Mouse (Mus musculus) heart, embryonic 10.5 days (tissue): ENCODE results near the gene Nus1. TPM values are rescaled to one million over a fixed set of nuclear protein-coding genes. Genes with fewer than 3 reads are reported as not detected.

Source experiments
- DNase-seq: peaks from one replicate; pipeline ENCODE4 v3.0.0-alpha.2; 2017; ENCODE audit warnings: low spot score
- H3K27ac ChIP-seq: fragments of 300-500 bp; sonication (generic); 2 replicates; pipeline ENCODE4 v1.5.1; 2016; ENCODE audit warnings: mild to moderate bottlenecking
- H3K27me3 ChIP-seq: fragments of 300-500 bp; sonication (generic); 2 replicates; pipeline ENCODE4 v1.6.1; 2016; ENCODE audit warnings: mild to moderate bottlenecking; ENCODE audit not compliant: poor library complexity, insufficient read depth, severe bottlenecking
- H3K36me3 ChIP-seq: fragments of 300-500 bp; sonication (generic); 2 replicates; pipeline ENCODE4 v1.6.1; 2016; ENCODE audit warnings: mild to moderate bottlenecking, moderate library complexity
- H3K4me1 ChIP-seq: fragments of 300-500 bp; sonication (generic); 2 replicates; pipeline ENCODE4 v1.6.1; 2016; ENCODE audit warnings: mild to moderate bottlenecking
- H3K4me3 ChIP-seq: fragments of 300-500 bp; sonication (generic); 2 replicates; pipeline ENCODE4 v1.5.1; 2016; ENCODE audit warnings: mild to moderate bottlenecking, moderate library complexity
- H3K9me3 ChIP-seq: fragments of 300-500 bp; sonication (generic); 2 replicates; pipeline ENCODE4 v1.6.1; 2016; ENCODE audit warnings: mild to moderate bottlenecking, moderate library complexity
- WGBS: fragments of 180-500 bp; shearing (Covaris S2); methylation state at CpG from one replicate; pipeline ENCODE4 v1.1.7; 2016; 5-methylcytosine and 5-hydroxymethylcytosine counted together
- polyA plus RNA-seq: library from polyadenylated mRNA; unstranded; fragments of >200 nt; fragmentation: Nextera tagmentation; extraction: Ambion mirVana; gene quantifications from 2 replicates; pipeline ENCODE4 v1.2.1, GENCODE M21; 2016

The Nus1 gene
- polyA plus RNA-seq = 9.4 and 14.1 TPM in 2 replicates

DNA sequence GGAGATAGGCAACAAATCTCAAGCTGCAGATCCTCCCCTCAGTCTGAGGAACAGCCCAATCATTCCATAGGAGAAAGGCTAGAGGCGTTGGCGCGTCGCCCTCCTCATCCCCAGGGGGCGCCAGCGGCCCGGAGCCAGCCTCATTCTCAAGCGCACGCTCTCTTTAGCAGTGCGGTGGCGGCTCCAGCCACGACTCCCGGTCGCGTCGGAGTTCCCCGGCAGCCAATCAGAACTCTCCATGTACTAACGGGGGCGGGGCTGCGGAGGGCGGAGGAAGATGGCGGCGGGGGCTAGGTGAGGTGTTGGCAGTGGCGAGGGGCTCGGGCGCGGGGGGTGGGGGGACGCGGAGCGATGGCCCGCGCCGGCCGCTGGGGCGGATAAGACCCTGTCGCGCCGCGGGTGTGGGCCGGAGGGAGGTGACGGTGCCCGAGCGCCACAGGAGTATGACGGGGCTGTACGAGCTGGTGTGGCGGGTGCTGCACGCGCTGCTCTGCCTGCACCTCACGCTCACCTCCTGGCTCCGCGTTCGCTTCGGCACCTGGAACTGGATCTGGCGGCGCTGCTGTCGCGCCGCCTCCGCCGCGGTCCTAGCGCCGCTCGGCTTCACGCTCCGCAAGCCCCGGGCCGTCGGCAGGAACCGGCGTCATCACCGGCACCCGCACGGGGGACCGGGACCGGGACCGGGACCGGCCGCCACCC, at the start of gene Nus1:
Gene Nus1, plus strand, starts transcription at position 249 of the 699 bp plus-strand sequence.
- peaks cover 13% of the 10 kb centered on the region for H3K4me1 ChIP-seq
- H3K27me3 ChIP-seq = no peaks in the 10 kb centered on the region
- peak; percentile 99 for DNase-seq
- H3K27ac ChIP-seq = peak within 1 kb of the TSS; percentile 93
- H3K4me3 ChIP-seq = peak within 1 kb of the TSS; percentile 94
- no peaks in the 10 kb centered on the region for H3K9me3 ChIP-seq
- no peaks in the 10 kb centered on the region for H3K36me3 ChIP-seq
- WGBS = under 1% methylated on average over 78 of the region's 79 CpGs

DNA sequence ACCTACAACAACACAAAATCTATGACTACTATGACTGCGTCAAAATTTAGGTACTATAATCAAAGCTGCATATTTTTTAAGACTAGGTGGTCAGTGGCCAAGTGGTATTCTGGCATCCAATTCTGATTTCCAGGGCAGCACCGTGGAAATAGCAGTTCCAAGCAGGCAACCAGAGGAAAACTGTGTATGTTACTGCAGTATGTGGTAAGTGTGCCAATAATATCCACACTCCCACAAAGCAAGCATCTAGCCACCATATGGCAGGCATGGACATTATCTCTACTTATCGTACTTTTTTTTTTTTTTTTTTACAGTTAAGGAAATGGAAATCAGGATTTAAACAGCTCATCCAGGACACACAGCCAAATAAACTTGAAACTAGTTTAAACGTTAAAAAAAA, 49.0 kb upstream of the Nus1 start:
- Histone ChIP-seq H3K27me3 (no peaks in the 10 kb centered on the region), H3K36me3 (no peaks in the 10 kb centered on the region), H3K4me1 (no peaks in the 10 kb centered on the region), H3K4me3 (no peak overlapping the region), H3K9me3 (no peaks in the 10 kb centered on the region), H3K27ac (no peak overlapping the region)
- DNase-seq = no peak
- 85% methylated on average over 4 of the region's 4 CpGs for WGBS

DNA sequence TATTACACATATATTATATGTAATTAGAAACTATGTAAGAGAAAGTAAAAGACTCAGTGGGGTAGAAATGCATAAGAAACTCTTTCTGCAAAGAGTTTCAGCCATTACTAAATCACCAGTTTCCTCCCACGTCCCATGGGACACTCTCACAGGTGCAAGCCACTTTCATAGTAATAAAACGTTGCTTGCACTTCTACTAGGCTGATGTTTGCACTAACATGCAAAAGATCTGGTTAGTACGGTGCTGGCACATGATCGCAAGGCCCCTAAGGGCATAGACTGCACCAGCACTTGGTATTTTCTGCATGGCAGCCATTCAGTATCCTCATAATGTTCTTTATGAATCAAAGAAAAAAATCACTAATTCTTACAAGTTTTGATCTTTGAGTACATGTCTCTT, 43.5 kb upstream of the Nus1 start:
- no peak overlapping the region for H3K4me3 ChIP-seq

DNA sequence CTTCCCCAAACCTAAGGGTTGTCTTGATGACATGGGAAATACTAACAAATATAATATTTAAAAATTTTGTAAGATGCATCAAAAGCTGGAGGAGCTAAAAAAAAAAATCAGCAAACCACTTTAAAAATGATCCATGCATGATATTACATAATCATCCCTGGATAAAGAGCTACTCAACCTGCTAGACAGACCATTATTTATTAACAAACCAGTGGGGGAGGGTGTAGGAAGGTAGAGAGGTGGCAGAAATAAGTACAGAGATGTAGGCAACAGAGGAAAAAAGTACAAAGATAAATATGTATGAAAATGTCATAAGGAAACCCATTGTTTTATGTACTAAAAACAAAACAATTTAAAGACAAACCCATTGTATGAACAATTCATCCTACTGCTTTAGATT, 42.7 kb upstream of the Nus1 start:
- no peaks in the 10 kb centered on the region for H3K9me3 ChIP-seq
- H3K27me3 ChIP-seq = no peaks in the 10 kb centered on the region
- DNase-seq = no peak
- no peak overlapping the region for H3K27ac ChIP-seq
- 0 out of 2 replicates have a peak, but pooled peaks cover 2% of the 10 kb centered on the region for H3K36me3 ChIP-seq
- H3K4me3 ChIP-seq = no peak overlapping the region
- peaks cover 3% of the 10 kb centered on the region; the same call in 1 of the 2 replicates for H3K4me1 ChIP-seq

More for the DNA sequence above, 43.5 kb upstream of the Nus1 start:
- Histone ChIP-seq H3K27me3 (no peaks in the 10 kb centered on the region), H3K36me3 (0 out of 2 replicates have a peak, but pooled peaks cover 2% of the 10 kb centered on the region), H3K9me3 (no peaks in the 10 kb centered on the region), H3K4me1 (no peaks in the 10 kb centered on the region), H3K27ac (no peak overlapping the region)
- WGBS = 89% methylated on average over 4 of the region's 4 CpGs
- DNase-seq = no peak

DNA sequence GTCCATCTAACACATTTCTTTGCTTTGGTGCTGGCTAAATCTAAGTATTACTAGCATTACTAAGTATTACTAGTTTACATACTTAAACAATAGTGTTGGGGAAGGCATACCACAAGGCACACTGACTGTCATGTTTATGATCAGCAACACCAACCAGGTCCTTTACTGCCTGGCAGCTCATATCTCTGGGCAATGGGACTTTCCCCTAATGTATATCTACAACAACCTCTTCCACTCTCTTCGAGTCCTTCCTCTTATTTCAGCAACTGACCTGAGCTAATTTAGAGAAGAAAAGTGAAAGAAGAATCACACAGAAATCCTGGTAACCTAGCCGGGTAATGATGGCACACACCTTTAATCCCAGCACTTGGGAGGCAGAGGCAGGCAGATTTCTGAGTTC, 40.9 kb upstream of the Nus1 start:
- WGBS = 78% methylated on average over 2 of the region's 2 CpGs
- Histone ChIP-seq H3K9me3 (no peaks in the 10 kb centered on the region), H3K27ac (no peak overlapping the region), H3K27me3 (no peaks in the 10 kb centered on the region), H3K4me3 (no peak overlapping the region), H3K4me1 (peaks cover 3% of the 10 kb centered on the region; the same call in 1 of the 2 replicates), H3K36me3 (0 out of 2 replicates have a peak, but pooled peaks cover 2% of the 10 kb centered on the region)
- no peak for DNase-seq

DNA sequence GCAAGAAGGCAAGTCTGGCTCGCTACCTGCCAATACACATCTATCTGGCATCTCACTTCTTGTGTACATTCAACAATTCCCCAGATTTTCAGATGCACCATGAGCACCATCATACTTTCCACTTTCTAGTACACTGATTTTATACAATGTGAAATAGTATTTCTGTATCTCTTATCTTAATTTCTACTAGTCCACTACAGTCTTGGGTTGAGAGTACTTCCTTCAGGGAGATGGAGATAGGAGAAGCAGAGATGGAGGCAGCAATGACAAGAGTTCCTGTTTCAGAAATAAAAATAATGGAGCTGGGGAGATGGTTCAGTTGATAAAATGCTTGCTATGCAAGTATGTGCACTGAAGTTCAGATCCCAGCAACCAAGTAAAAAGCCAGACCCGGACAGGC, 39.5 kb upstream of the Nus1 start:
- no peak overlapping the region for H3K27ac ChIP-seq
- WGBS = 93% methylated on average over 2 of the region's 2 CpGs

DNA sequence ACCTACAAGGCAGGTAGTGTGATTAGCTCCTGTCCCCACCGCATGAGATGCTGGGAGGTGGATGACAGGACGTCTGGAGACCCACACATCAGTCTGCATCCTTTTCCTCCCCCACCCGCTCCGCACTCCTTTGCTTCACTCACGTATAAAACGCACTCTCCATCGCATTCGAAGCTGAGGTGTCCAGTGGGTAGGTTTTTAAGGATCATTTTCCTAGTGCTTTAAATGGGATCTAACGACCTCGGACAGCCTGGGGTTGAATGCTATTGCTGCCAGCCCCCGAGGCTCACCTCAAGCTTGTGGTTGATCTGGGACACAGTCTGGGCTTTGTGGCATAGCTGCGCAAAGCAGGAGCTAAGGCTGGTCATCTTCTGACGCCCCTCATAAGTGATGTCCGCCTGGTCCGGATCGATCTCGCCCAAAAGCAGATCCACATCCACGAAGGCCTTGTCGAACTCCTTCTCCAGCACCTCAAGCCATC, 36.0 kb upstream of the Nus1 start:
- 0 out of 2 replicates have a peak, but pooled peaks cover 2% of the 10 kb centered on the region for H3K36me3 ChIP-seq
- DNase-seq = peak; percentile 85
- WGBS = under 1% methylated on average over 19 of the region's 19 CpGs
- peaks cover 10% of the 10 kb centered on the region; the same call in 1 of the 2 replicates for H3K4me1 ChIP-seq
- H3K27me3 ChIP-seq = no peaks in the 10 kb centered on the region
- H3K27ac ChIP-seq = peak overlapping the region; percentile 97
- H3K4me3 ChIP-seq = peak overlapping the region; percentile 93
- no peaks in the 10 kb centered on the region for H3K9me3 ChIP-seq

More for the DNA sequence above, 39.5 kb upstream of the Nus1 start:
- DNase-seq = no peak
- H3K4me1 ChIP-seq = peaks cover 7% of the 10 kb centered on the region; the same call in 1 of the 2 replicates
- H3K9me3 ChIP-seq = no peaks in the 10 kb centered on the region
- H3K36me3 ChIP-seq = 0 out of 2 replicates have a peak, but pooled peaks cover 2% of the 10 kb centered on the region
- no peak overlapping the region for H3K4me3 ChIP-seq
- H3K27me3 ChIP-seq = no peaks in the 10 kb centered on the region

DNA sequence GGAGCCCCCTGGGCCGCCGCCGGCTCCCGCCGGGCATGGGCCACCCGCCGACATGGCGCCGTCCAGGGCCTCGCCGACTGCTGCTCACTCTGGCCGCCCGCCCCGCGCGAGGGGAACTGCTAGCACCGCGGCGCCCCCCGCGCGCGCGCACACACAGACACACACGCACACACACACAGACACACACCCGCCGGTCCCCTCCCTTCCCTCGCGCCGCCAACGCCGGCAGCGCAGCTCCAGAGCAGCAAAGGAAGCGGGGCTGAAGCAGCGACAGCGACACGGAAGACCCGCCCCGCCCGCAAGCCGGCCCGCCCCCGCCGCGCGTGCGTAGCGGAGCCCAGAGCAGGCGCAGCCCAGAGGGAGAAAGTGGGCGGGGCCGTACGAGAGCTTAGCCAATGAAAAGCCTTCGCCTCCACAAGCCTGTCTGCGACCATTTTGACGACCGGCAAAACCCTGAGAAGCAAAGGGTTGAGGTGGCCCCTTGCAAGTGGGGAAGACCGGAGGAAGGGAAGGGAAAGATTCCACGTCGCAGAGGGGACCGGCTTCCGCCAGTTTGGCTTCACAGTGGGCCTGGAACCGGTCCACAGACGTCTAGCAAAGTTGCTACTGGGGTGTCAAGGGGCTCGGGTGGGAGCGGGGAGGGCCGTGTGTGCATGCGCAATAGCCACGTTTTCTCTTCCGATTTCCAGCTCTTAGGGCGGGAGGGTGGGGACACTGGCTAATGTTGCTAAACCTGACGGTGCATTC, 35.3 kb upstream of the Nus1 start, which contains the start of gene Gopc:
Gene Gopc, minus strand, starts transcription at position 280 of the 747 bp plus-strand sequence.
- Histone ChIP-seq H3K9me3 (no peaks in the 10 kb centered on the region), H3K36me3 (0 out of 2 replicates have a peak, but pooled peaks cover 2% of the 10 kb centered on the region), H3K27me3 (no peaks in the 10 kb centered on the region), H3K4me3 (peak within 1 kb of the TSS; percentile 93), H3K27ac (peak within 1 kb of the TSS; percentile 97), H3K4me1 (peaks cover 10% of the 10 kb centered on the region; the same call in 1 of the 2 replicates)
- peak; percentile 96 for DNase-seq
- under 1% methylated on average over 71 of the region's 71 CpGs for WGBS

DNA sequence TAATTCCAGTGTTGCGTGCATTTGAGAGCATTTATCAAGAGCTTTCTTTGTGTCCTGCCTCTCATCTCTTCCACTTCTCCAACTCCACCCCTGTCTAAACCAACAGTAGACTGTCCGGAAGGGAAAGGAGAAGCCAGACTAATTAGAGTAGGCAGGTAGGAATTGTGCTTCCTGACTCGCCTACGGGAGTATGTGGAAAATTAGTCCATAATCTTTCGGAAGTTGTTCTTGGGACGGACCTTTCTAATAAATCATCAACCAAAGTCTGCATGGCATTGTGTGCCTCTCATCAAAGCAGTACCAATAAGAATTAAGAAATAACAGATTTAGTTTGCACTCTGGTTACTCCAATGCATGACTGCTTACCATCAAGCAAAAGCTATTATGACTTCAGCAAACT, 34.3 kb upstream of the Nus1 start:
- peak overlapping the region; percentile 93 for H3K4me3 ChIP-seq
- peak overlapping the region; percentile 97 for H3K27ac ChIP-seq
- no peak for DNase-seq
- 0 out of 2 replicates have a peak, but pooled peaks cover 1% of the 10 kb centered on the region for H3K36me3 ChIP-seq
- no peaks in the 10 kb centered on the region for H3K27me3 ChIP-seq
- peaks cover 10% of the 10 kb centered on the region; the same call in 1 of the 2 replicates for H3K4me1 ChIP-seq
- H3K9me3 ChIP-seq = no peaks in the 10 kb centered on the region
- WGBS = 83% methylated on average over 6 of the region's 6 CpGs

DNA sequence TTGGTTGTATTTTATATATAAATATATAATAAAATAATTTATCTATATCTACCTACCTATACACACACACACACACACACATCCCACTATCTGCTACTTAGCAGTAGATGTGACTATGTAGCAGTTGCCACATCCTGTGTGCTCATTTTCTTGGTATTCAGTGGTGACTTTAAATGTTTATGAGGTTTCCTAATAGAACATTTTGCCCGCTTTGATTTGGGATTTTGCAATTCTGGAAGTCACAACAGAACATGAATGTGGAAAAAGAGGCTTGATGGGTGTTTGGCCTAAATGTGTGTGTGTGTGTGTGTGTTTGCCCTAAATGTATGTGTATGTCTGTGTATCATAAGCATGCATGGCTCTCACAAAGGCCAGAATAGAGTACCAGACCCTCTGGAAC, 33.8 kb upstream of the Nus1 start:
- 98% methylated on average over 1 of the region's 1 CpGs for WGBS
- Histone ChIP-seq H3K4me1 (peaks cover 10% of the 10 kb centered on the region; the same call in 1 of the 2 replicates), H3K27me3 (no peaks in the 10 kb centered on the region), H3K9me3 (no peaks in the 10 kb centered on the region), H3K27ac (no peak overlapping the region), H3K36me3 (no peaks in the 10 kb centered on the region), H3K4me3 (no peak overlapping the region)
- no peak for DNase-seq

DNA sequence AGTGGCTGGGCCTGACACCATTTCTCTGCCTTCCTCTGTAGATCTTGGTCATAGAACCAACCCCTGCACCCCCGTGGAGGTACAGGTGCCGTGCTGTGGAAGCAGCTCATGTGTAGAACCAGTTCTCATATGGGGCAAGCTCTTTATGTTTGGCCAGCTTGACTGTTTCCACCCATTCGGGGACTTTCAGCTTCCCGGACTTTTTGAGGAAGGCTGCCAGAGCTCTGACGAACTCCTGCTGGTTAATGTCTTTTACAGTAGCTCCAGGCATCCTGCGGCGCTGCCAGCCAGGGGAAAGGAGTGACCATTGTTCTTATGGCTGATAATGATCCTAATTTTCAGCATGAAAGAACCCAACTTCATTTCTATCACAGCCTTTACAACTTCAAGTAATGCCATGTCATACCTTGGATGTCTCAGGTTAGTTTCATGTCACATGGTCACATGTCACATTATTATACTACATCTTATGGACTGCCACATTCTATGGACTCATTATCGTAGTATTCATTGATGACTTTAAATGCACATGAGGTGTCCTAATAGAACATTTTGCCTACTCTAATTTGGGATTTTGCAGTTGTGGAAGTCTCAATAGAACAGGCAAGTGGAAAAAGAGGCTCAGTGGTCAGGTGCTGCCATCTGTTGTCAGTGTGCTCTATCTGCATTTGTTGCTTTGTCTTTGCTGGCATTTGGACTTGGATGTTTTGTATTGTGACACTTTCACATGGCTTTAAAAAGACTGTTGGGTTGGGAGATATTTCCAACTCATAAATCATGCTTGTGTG, 32.3 kb upstream of the Nus1 start:
- H3K36me3 ChIP-seq = no peaks in the 10 kb centered on the region
- peaks cover 6% of the 10 kb centered on the region; the same call in 1 of the 2 replicates for H3K4me1 ChIP-seq
- H3K27me3 ChIP-seq = no peaks in the 10 kb centered on the region
- no peak for DNase-seq
- WGBS = 38% methylated on average over 8 of the region's 8 CpGs
- H3K4me3 ChIP-seq = no peak overlapping the region
- no peak overlapping the region for H3K27ac ChIP-seq
- H3K9me3 ChIP-seq = no peaks in the 10 kb centered on the region

DNA sequence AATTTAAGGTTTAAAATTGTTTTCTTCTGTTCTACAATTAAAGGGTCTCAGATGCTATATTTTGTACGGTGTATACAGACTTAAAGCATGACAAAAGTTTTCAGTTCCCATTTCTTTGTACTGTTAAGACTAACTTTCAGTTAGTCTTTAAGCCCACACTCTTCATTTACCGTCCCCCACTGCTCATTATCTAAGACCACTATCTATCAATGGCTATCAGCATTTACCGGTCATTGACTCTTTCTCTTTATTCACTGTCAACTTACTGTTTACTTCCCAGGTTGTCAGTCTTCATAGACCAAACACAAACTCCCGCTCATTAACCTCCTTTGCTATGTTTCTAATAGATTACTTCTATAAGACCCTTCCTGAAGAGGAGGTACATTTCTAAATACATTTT, 30.2 kb upstream of the Nus1 start:
- 61% methylated on average over 4 of the region's 4 CpGs for WGBS
- H3K9me3 ChIP-seq = no peaks in the 10 kb centered on the region

More for the DNA sequence above, 30.2 kb upstream of the Nus1 start:
- Histone ChIP-seq H3K4me1 (peaks cover 6% of the 10 kb centered on the region; the same call in 1 of the 2 replicates), H3K36me3 (no peaks in the 10 kb centered on the region), H3K27me3 (no peaks in the 10 kb centered on the region), H3K4me3 (no peak overlapping the region), H3K27ac (no peak overlapping the region)
- no peak for DNase-seq
